Mouse (Mus musculus) cortical plate, adult 2 months (tissue): ENCODE results near the gene Slit3. TPM values are rescaled to one million over a fixed set of nuclear protein-coding genes. Genes with fewer than 3 reads are reported as not detected.

ENCODE experiments used
- H3K27ac ChIP-seq: fragments of 200-500 bp; 2 replicates; pipeline ENCODE4 v1.5.1; 2012; ENCODE audit warnings: low read length, control low read depth, inconsistent platforms; ENCODE audit not compliant: insufficient read depth
- H3K4me1 ChIP-seq: fragments of 200-500 bp; 2 replicates; pipeline ENCODE4 v1.6.1; 2011; ENCODE audit warnings: low read length; ENCODE audit not compliant: control insufficient read depth, insufficient read depth
- H3K4me3 ChIP-seq: fragments of 200-500 bp; 2 replicates; pipeline ENCODE4 v1.5.1; 2011; ENCODE audit warnings: mild to moderate bottlenecking, low read length, control low read depth; ENCODE audit not compliant: insufficient read depth
- CTCF ChIP-seq: fragments of 200-500 bp; IDR thresholded peaks from 2 replicates; pipeline ENCODE4 v1.5.1; 2011; ENCODE audit warnings: mild to moderate bottlenecking, control low read depth, low read length; ENCODE audit not compliant: insufficient read depth; ENCODE audit errors: extremely low read depth
- POLR2A ChIP-seq: fragments of 200-500 bp; IDR thresholded peaks from 2 replicates; pipeline ENCODE4 v1.6.1; 2011; ENCODE audit warnings: mild to moderate bottlenecking, low read length, control low read depth; ENCODE audit not compliant: insufficient read depth; ENCODE audit errors: extremely low read depth
- polyA plus RNA-seq: library from polyadenylated mRNA; depleted of rRNA; stranded (reverse); fragments of >200 nt; gene quantifications from 2 replicates; pipeline ENCODE4 v1.2.3, GENCODE M21; 2012

Gene Slit3
- polyA plus RNA-seq, 1 experiment = 15.8 TPM

- Histone ChIP-seq H3K4me1 (no peaks in the 10 kb centered on the region), H3K4me3 (no peak overlapping the region), H3K27ac (no peak overlapping the region)
- no peak for TF ChIP-seq CTCF
- no peak for TF ChIP-seq POLR2A
Measured at GRCm38 (mm10) chr11:35690515-35691281, 569.7 kb downstream of the Slit3 start.

GRCm38 (mm10) chr11:35693136-35693535 lies 572.1 kb downstream of the Slit3 start:
- TF ChIP-seq CTCF (peak; percentile 79), POLR2A (no peak)
- no peak overlapping the region for H3K27ac ChIP-seq
- no peaks in the 10 kb centered on the region for H3K4me1 ChIP-seq
- H3K4me3 ChIP-seq = no peak overlapping the region

GRCm38 (mm10) chr11:35693625-35694024 lies 572.6 kb downstream of the Slit3 start:
- H3K4me1 ChIP-seq = no peaks in the 10 kb centered on the region
- no peak for TF ChIP-seq POLR2A
- TF ChIP-seq CTCF = no peak
- H3K4me3 ChIP-seq = no peak overlapping the region
- no peak overlapping the region for H3K27ac ChIP-seq

GRCm38 (mm10) chr11:35697476-35697875 lies 576.5 kb downstream of the Slit3 start:
- TF ChIP-seq POLR2A (no peak), CTCF (no peak)
- no peak overlapping the region for H3K4me3 ChIP-seq
- H3K4me1 ChIP-seq = no peaks in the 10 kb centered on the region
- H3K27ac ChIP-seq = no peak overlapping the region

- no peak overlapping the region for H3K27ac ChIP-seq
- no peak for TF ChIP-seq POLR2A
- TF ChIP-seq CTCF = no peak
Measured at GRCm38 (mm10) chr11:35698901-35699300, 577.9 kb downstream of the Slit3 start.

GRCm38 (mm10) chr11:35703471-35703870 lies 582.4 kb downstream of the Slit3 start:
- H3K4me1 ChIP-seq = no peaks in the 10 kb centered on the region
- TF ChIP-seq CTCF (peak; percentile 28), POLR2A (no peak)
- H3K4me3 ChIP-seq = no peak overlapping the region
- H3K27ac ChIP-seq = no peak overlapping the region

More at GRCm38 (mm10) chr11:35698901-35699300, 577.9 kb downstream of the Slit3 start:
- H3K4me1 ChIP-seq = no peaks in the 10 kb centered on the region
- no peak overlapping the region for H3K4me3 ChIP-seq

- no peak overlapping the region for H3K4me3 ChIP-seq
- no peaks in the 10 kb centered on the region for H3K4me1 ChIP-seq
- TF ChIP-seq CTCF = no peak
- TF ChIP-seq POLR2A = no peak
- H3K27ac ChIP-seq = no peak overlapping the region
Measured at GRCm38 (mm10) chr11:35704381-35704780, 583.4 kb downstream of the Slit3 start.

- no peak for TF ChIP-seq CTCF
- no peak for TF ChIP-seq POLR2A
- H3K4me3 ChIP-seq = no peak overlapping the region
- no peak overlapping the region for H3K27ac ChIP-seq
- no peaks in the 10 kb centered on the region for H3K4me1 ChIP-seq
Measured at GRCm38 (mm10) chr11:35704927-35705326, 583.9 kb downstream of the Slit3 start.

- no peak overlapping the region for H3K4me3 ChIP-seq
- no peak for TF ChIP-seq CTCF
- no peak for TF ChIP-seq POLR2A
- H3K4me1 ChIP-seq = no peaks in the 10 kb centered on the region
- no peak overlapping the region for H3K27ac ChIP-seq
Measured at GRCm38 (mm10) chr11:35707431-35707830, 586.4 kb downstream of the Slit3 start.

GRCm38 (mm10) chr11:35711314-35711713 lies 590.3 kb downstream of the Slit3 start:
- Histone ChIP-seq H3K27ac (no peak overlapping the region), H3K4me3 (no peak overlapping the region), H3K4me1 (no peaks in the 10 kb centered on the region)
- no peak for TF ChIP-seq CTCF
- TF ChIP-seq POLR2A = no peak

- Histone ChIP-seq H3K4me3 (no peak overlapping the region), H3K27ac (no peak overlapping the region), H3K4me1 (no peaks in the 10 kb centered on the region)
- TF ChIP-seq POLR2A (no peak), CTCF (no peak)
Measured at GRCm38 (mm10) chr11:35718881-35719280, 597.9 kb downstream of the Slit3 start.

- H3K4me1 ChIP-seq = no peaks in the 10 kb centered on the region
- TF ChIP-seq POLR2A = no peak
- no peak for TF ChIP-seq CTCF
- H3K4me3 ChIP-seq = no peak overlapping the region
- no peak overlapping the region for H3K27ac ChIP-seq
Measured at GRCm38 (mm10) chr11:35723876-35724275, 602.9 kb downstream of the Slit3 start.
